Mouse (Mus musculus): ENCODE data around the gene Psmg4.

The Psmg4 gene

DNA sequence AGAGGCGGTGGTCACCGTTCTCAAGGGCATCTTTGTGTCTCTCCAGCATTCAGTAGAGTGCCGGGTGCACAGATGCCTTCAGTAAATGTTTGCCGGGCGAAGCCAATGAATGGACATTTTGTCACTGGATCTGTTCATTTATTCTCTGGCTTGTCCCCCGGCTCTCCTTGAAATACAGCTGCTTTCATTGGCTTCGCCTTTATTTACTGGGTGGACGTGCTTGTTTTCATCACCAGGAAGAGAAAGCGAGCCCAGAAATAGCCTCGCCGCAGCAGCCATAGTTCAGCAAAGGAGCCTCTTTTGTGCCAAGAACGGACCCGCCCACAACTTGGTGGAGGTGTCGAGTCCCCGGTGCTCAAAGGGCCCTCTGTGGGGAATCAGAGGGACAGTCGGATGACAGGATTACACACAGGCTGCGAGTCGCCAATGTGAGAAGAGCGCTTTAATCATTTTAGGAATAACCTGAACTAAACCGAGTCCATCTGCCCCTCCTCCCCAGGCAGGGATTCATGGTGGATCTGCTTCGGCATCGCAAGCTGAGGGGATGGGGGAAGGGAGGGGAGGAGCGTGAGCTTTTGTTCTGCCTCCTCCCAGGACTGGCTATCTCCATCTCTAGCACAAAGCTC is 13.9 kb upstream of the Psmg4 start:
- peak; percentile 67 for DNase-seq

DNA sequence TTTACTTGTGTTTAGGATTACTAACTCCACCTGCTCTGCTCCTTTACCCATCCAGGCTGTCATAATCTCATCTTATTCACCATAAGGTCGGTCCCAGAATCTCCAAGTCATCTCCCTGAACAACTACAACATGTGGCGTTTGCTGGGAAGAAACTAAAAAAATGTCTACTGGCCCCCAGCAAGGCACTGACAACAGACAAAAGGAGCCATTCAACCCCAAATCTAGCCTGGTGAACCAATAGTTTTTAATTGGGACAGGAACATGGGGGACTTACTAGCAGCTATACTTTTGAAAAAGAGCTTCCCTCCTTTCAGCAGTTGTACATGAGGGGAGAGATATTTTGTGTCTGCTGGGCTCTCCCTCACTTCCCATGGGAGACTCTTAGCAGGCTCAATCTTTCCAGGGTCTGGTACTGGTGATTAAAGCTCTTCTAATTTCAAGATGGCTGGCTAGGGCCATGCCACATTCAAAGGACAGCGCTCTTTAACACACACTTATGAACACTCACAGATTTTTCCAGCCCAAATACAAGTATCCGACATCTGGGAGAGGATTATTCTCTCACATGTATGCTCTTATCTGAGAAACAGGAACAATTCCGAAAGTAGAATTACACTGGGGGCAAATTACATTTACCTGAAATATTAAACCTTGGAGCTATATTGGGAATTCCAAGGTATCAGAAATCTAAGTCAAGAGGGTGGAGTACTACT is 13.1 kb upstream of the Psmg4 start:
- DNase-seq: no peak

DNA sequence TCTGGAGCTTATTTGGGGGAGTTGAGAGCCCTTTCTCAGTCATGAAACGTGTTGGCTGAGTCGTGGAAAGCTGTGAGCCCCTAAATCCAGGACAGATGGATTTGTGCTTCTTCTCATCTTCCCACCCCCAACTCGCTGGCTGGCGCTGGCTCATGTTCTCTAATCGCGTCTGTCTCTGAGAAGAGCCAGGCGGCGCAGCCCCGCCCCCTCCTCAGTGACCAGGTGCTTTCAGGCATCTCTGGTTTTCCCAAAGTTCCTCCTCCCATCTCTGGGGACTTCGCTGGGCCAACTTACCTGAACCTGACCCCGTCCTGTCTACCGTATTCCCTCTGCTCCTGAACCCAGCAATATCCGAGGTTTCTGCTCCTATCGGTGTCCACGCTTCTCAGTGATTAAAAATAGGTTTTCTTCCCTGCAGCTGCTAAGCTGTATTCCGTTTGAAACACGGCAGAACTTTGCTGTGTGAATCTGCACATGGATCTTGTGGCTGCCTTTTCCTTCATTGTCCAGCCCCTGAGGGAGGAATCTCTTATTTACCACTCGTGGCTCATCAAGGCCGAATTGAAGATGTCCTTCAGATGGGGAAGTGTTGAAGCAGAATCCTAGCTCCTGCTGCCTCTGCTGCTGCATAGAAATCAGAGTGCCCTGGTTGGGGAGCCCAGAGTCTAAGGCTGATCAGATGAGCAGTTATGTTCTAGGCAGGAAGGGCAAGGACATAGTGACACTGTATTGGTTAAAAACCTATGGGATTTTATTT is 12.3 kb upstream of the Psmg4 start:
- no peak for DNase-seq

DNA sequence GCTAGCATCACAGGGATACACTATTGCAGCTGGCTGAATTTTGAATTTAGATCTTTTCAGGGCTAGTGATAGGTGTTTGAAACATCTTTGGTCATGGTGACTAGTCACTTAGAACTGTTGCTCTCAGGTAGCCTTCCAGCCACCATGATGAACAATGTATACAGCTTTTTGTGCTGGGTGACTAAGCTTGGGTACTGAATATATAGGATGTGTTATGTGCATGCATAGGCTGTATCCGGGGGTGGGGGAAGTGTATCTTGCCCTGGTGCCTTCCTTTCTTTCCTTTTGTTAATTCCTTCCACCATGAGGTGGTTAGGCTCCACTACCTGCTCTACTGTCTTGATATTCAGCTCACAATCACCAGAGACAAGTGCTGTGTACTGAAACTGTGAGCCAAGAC is 11.3 kb upstream of the Psmg4 start:
- DNase-seq: no peak

DNA sequence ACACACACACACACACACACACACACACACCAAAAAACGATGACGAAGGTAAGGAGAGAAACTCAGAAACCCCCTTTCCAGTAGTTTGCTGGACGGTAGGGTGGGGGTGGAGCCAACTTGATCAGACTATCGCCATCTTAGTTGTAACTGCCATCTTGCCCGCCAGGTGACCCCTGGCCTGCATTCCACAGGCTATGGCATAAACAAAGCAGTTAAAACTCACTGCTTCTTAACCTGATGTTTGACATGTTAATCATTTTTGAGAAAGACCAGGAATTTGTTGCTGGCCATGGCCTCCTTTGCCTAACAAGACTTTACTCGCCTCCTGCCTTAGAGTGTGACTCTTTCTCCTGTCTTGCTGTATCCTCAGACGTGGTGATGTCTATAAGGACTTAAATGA is 10.1 kb upstream of the Psmg4 start:
- DNase-seq: no peak

DNA sequence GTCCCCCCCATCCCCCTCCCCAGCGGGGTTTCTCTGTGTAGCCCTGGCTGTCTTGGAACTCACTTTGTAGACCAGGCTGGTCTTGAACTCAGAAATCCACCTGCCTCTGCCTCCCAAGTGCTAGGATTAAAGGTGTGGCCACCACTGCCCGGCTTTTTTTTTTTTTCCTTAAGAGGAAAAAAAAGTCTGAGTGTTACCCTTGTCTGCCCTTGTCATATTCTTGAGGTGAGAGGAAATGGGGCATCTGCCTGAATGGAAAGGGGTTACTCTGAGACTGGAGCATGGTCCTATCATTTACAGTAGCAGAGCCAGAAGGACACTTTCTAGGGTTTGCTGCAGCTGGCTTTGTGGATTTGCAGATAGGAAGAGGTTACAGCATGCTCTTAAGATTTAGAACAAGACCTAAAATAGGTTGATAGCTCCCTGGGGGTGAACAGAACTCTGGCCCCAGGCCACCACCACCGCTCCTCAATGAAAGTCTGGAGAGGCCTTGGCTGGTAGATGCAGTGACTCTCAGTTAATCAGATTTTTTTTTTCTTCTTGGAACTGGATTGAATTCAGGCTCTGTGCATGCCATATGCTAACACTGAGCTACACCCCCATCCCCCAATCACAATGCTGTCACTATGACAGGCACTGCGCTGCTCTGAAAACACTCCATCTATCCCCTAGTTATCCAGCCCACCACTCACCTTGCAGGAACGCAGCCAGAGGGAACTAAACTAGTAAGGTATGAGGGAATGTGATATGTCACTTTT is 9.3 kb upstream of the Psmg4 start:
- DNase-seq: no peak

DNA sequence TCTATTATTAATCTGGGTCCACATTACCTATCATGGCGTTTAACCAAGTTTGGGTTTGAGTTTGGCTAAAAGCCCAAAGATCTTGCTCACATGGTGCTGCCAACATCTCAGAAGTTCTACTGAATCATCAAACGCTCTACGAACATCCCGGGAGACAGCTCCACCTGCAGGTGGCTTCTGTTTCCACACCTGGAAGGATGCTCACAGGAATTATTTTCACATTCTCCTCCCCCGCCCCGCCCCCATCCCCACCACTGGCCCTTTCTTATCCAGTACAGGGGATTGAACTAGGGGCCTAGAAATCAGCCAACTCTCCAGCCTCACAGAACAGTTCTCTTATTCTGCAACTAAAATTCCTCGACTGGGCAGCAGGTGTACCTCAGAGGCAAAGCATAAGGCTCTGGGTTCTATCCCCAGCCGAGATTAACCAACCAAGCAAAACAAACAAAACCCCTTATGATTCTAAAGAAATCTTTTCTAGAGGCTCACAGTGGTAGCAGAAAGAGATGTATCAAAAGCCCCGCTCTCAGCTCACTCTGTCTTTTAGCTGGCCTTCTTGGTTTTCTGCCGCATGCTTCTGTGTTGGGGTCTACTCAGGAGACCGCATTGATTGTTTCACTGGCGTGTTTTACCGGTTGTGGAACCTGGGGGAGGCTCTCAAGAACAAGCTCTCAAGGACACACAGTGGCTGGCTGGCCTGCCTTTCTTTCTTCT is 8.4 kb upstream of the Psmg4 start:
- peak; percentile 85 for DNase-seq

DNA sequence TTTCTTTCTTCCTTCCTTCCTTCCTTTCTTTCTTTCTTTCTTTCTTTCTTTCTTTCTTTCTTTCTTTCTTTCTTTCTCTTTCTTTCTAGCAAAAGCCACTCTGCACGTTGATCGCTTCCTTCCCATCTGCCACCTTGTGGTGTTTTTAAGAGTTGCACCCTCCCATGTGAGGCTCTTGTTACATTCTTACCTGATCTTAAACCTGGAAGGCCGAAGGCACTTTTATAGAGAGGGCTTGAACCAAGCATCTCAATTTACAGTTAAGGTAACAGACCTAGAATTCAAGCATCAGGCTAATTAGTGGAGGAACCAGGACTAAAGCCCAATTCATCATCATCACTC is 7.9 kb upstream of the Psmg4 start:
- peak; percentile 82 for DNase-seq

DNA sequence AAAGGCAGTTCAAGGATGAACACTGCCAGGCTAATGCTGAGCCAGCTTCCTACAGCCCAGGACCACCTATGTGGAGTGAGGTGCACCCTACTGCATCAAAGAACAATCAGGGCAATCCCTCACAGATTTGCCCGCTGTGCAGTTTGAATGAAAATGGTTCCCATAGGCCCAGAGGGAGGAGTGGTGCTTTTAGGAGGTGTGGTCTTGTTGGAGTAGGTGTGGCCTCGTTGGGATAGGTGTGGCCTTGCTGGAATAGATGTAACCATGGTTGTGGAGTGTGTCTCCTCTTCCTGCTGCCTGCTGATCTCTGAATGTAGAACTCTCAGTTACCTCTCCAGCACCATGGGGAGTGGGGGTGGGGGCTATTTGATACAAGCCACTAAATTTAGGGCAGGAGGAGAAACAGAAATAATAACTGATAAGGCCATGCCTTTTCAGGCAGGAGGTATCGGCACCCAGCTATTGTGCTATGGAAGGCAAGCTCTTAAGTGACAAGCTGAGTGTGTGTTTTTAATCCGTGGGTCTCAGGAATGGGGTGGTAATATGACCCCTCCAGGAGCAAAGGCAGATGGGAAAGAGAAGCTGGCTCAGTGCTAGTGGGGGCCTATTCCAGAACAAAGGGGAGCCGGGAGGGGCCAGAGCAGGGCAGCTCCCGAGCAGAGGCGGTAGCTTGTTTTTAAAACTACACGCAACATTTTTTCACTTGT is 6.5 kb upstream of the Psmg4 start:
- DNase-seq: no peak

DNA sequence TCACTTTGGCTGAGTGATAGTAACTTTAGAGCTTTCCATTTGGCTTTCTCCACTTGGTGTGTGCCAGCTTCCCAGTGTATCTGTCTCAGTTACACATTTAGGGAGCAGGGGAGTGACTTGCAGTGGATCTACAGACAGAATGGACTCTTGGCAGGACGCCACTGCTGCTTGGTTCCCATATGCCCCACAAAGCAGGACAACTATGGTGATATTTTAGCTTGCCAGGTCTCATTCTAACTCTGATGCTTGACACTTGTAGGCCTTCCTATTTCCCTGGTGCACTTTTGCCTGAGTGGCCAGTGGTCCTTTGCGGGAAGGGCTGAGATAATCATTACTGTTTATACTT is 6.0 kb upstream of the Psmg4 start:
- no peak for DNase-seq

DNA sequence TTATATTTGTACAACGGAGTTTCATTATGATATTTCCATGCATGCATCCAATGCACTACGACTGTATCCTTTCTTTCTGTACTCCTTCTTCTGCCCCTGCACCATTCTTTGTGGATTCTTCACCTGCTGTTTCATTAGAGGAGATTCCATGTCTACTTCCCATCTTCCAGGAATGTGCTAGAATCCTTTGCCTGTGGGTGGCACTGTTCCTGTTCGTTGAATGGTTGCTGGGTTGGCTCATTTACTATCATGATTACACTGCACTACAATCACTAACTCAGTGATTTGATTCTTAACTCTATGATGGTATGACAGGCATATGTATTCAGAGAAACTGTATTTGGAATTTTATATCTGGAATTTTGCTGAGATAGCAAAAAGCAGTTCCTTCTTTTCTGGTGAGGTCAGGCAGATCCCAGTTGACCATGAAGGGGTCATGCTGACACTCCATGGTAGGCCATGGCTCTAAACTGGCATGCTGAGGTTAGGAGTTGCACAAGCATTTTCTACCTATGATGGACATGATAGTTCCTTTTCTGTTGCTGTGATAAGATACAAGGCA is 5.1 kb upstream of the Psmg4 start:
- DNase-seq: no peak

DNA sequence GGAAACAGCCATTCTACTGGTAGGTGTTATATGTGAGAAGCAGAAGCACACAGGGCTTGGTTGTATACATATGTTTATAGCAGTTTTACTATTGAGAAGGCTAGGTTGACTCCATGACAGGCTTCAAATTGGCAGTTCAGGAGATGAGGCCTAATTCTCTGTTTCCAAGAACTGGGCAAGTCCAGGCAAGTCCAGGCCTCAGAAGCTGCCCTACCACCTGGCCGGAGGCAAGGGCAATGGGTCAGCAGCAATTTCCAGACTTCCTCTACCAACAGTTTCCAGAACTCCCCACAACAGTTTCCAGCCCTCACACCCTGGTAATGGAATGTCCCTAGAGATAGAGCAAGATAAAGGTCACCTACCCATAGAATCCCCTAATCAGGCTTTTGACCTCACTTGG is 2.8 kb upstream of the Psmg4 start:
- no peak for DNase-seq

DNA sequence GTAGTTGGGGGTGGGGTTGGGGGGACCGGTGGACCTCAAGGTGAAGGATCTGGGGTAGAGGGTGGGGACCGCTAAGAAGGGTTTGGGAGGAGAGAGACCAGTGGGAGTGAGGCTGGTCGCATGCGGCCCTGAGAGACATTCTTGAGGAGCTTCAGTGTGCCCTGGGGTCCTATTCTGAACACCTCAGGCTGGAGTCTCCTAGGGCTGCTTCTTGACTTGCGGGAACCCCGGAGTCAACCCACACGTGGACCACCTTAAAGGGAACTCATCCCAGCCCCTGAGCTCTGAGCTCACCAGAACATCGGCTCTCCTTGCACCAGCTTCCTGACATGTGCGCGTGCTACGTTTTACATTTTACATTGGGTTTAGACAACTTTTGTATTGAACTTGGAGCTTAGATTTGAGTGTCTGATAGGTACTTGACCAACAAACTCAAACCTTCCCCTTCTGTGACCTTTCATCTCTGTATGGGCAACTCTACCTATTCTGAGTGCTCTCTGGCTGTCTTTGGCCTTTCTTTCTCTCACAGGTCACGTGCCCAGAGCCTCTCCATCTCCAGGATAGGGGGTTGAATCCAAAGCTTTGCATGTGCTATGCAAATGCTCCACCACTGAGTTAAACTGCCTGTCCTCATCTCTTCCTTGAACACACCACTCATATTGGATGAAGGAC is 676 bp downstream of the Psmg4 start:
- DNase-seq: no peak

DNA sequence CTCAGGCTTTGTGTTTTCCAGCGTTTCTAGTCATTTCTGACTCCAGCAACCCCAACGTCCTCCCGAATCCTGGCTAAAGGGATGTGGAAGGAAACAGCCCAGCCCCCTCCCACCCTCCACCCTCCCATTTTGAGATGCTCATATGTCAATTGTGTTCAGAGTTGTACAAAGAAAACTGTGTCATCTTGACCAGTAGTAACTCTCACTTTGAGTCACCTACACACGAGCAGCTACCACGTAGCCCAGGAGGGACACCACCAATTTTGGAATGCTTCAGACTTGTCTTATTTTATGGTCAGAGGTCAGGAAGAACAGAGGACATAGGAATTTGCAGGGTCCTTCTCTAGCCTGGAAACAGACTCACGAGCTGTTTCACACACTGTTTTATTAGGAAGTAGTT is 11.3 kb downstream of the Psmg4 start:
- DNase-seq: no peak

DNA sequence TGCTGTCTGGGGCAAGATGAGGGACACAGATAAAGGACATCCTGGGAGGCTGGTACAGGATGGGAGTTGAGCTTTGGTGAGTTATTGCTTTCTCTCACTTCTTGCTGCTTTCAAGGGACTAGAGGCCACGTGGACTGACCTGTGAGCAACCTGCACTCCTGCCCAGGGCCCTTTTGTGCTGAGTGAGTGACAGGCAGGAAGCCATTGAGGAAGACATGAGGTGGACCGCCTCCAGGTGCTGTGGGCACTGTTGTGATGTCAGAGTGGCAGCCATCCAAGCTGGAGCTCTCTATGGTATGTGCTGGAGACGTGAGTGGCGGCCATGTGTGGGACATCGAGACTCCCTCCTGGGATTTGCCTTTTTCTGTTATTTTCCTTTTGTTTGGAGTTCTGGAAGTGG is 18.9 kb downstream of the Psmg4 start:
- no peak for DNase-seq

DNA sequence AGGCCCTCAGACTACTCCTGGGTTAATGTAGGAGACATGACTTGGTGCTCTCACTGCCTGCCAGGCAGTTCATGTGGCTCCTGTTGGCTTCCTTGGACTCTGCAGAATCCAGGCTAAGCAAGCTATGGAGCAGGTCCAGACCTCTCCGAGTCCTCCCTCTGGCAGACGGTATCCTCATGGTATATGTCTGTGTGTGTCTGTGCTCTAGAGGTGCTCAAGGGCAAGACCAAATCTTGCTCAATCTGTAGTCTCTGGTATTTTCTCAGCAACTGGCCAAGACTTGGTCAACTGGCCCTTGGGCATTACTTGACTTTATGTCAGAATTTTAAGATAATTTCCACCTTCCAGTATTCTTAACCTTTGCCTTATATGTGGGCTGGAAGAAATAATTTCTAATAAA is 22.6 kb downstream of the Psmg4 start:
- DNase-seq: no peak

DNA sequence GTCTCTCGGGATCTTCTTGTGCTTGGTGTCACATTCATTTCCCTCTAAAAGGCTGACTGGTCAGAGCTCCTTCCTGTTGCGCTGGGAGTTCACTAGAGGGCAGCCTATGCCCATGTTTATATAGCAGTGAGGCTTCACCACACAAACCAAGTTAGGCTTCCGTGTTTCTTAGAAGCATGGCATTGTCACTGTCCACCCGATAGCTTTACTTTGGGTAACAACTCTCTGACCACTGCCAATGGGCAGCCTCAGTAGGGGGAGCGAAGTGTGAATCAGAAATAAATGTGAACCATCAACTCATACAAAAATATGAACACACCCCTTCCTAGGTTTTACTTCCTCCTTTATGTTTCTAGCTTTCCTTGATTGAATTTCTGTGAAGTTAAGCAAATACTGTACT is 24.8 kb downstream of the Psmg4 start:
- DNase-seq: peak; percentile 68

DNA sequence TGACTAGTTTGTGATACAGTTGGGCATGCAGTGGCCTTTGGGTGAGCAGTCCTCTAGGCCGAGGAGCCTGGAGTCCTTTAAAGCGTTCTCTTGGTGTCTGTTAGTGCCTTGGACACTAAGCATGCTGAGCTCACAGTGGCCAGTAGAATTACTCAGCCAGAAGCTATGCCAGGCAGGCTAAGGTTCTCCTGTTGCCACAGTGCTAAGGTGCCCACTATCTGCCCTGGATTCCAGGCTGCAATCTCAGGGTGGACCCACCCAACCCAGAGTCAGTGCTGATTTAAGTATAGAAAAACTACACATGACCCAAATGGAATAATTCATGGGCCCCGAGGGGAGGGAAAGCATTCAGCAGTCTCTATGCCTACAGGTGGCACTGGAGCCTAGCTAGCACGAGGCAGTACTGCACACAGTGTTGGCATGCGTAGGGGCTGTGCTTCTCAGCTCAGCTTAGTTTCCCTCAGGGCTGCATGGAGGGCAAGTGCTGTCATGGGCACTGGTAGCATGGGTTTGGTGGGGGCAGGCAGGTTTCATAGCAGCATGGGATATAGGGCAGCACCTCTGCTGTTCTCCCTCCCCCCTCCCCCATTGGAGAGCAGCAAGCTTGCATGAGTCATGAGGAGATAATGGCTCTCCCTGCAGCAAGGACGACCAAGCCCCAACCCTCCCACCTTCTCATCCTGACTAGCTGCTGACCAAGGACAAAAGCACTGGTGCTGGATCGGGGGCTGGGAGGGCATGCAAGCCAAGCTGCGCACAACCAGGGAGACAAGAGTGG is 29.8 kb downstream of the Psmg4 start:
- DNase-seq: no peak

DNA sequence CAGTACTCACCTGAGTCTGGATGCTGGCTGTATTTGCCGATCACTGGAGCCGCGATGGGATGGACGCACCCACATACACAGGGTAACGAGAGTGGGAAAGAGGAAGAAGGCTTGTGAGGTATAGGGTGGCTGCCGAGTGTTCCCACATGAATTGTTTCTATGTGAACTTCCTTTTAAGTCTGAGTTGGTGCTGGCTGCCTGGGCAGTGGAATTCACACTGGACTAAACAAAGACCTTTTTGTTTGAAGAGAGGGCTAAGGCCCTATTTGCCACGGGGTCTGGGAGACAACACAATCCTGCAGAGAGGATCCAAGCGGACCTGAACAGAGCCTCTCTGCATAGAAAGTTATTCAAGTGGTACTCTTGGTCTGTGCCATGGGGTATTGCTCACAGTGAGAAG is 30.6 kb downstream of the Psmg4 start:
- no peak for DNase-seq

DNA sequence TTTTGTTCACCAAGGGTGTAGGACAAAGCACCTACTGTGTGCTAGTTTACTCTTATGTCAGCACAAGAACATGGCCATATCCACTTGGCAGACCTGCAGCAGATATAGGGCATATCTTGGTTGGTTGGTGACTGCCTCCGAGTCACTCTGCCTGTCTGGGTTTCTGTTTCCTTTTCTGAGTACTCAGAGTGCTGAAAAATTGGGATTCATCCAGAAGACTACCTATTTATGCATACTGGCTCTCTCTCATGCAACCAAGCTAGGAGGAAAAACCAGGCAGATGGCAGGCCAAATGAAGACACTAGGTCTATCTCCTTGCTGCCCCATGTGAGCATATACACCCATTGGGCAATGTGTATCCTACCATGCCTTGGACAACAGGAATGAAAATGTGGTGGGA is 32.9 kb downstream of the Psmg4 start:
- no peak for DNase-seq

DNA sequence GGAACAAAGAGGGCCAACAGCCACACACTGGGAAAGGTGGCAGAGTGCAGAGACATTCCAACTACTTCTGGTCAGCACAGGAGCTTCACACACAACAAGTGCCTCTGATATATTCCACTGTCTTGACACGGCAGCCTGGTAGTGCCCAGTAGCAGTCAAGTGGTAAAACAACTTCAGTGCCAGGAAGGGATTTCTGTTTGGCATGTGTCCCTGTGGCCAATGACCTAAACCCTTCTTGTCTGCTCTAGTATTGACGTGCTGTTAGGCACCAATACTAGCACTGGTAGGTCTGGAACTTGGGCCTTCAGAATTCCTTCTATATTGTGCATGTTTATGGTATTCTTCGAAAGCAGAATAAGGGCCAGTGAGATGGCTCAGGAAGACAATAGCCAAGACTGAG is 42.5 kb downstream of the Psmg4 start:
- no peak for DNase-seq

Measured in thymus, postnatal 14 days (tissue).